Mouse (Mus musculus) embryonic facial prominence, embryonic 14.5 days (tissue): Measurements from ENCODE around the gene Rere. TPM values are rescaled to one million over a fixed set of nuclear protein-coding genes. Genes with fewer than 3 reads are reported as not detected.
A peak's percentile ranks its signal among the peaks of the same experiment; 100 is the strongest.

Experiments used
- ATAC-seq: fragments of 200-750 bp; cut with Nextera tagmentation; 2 replicates; pipeline ENCODE4 v1.8.0; 2017; ENCODE audit warnings: low read depth, moderate number of reproducible peaks, moderate TSS enrichment
- DNase-seq: peaks from one replicate; pipeline ENCODE4 v3.0.0-alpha.2; 2015; ENCODE audit warnings: low spot score
- H3K27ac ChIP-seq: fragments of 300-500 bp; sonication (generic); replicated peaks from 2 replicates; pipeline ENCODE4 v1.5.1; 2014; ENCODE audit warnings: low read depth, mild to moderate bottlenecking, low read length, moderate library complexity
- H3K27me3 ChIP-seq: fragments of 300-500 bp; sonication (generic); replicated peaks from 2 replicates; pipeline ENCODE4 v1.6.1; 2014; ENCODE audit warnings: low read length; ENCODE audit not compliant: control insufficient read depth, insufficient read depth
- H3K36me3 ChIP-seq: fragments of 300-500 bp; sonication (generic); 2 replicates; pipeline ENCODE4 v1.6.1; 2014; ENCODE audit warnings: low read length, mixed read lengths; ENCODE audit not compliant: control insufficient read depth, insufficient read depth
- H3K4me1 ChIP-seq: fragments of 300-500 bp; sonication (generic); 2 replicates; pipeline ENCODE4 v1.6.1; 2014; ENCODE audit warnings: antibody characterized with exemption, low read length; ENCODE audit not compliant: control insufficient read depth, insufficient read depth
- H3K4me2 ChIP-seq: fragments of 300-500 bp; sonication (generic); 2 replicates; pipeline ENCODE4 v1.6.1; 2014; ENCODE audit warnings: low read depth, mild to moderate bottlenecking, low read length, moderate library complexity, mixed read lengths
- H3K4me3 ChIP-seq: fragments of 300-500 bp; sonication (generic); 2 replicates; pipeline ENCODE4 v1.5.1; 2014; ENCODE audit warnings: low read depth, mild to moderate bottlenecking, low read length
- H3K9ac ChIP-seq: fragments of 300-500 bp; sonication (generic); 2 replicates; pipeline ENCODE4 v1.6.1; 2014; ENCODE audit warnings: low read depth, mild to moderate bottlenecking, low read length, moderate library complexity, mixed read lengths
- H3K9me3 ChIP-seq: fragments of 300-500 bp; sonication (generic); 2 replicates; pipeline ENCODE4 v1.6.1; 2016; ENCODE audit warnings: low read length; ENCODE audit not compliant: control insufficient read depth
- WGBS: fragments of 180-500 bp; shearing (Covaris S2); extraction: QIAGEN DNeasy Blood & Tissue Kit; methylation state at CpG from one replicate; pipeline ENCODE4 v1.1.7; 2014; 5-methylcytosine and 5-hydroxymethylcytosine counted together
- polyA plus RNA-seq: library from polyadenylated mRNA; unstranded; fragments of >200 nt; fragmentation: Nextera tagmentation; extraction: Ambion mirVana; gene quantifications from 2 replicates; pipeline ENCODE4 v1.2.1, GENCODE M21; 2014

Gene Rere
- polyA plus RNA-seq, 1 experiment from 2014 or later: 32.0 TPM

- H3K27ac ChIP-seq: peak overlapping the region; percentile 94
- no peaks in the 10 kb centered on the region for H3K27me3 ChIP-seq
- peak overlapping the region; percentile 62 for H3K4me3 ChIP-seq
- H3K4me2 ChIP-seq: peak overlapping the region; percentile 92
- peak; percentile 82 for ATAC-seq
- under 1% methylated on average over 24 of the region's 58 CpGs for WGBS
- H3K4me1 ChIP-seq: peaks cover 49% of the 10 kb centered on the region
- H3K9ac ChIP-seq: peak overlapping the region; percentile 87
- no peaks in the 10 kb centered on the region for H3K36me3 ChIP-seq
- peak; percentile 81 for DNase-seq
- no peaks in the 10 kb centered on the region for H3K9me3 ChIP-seq
These were observed 90.3 kb downstream of the Rere start for GRCm38 (mm10) chr4:150371580-150372380.

- ATAC-seq (no peak), DNase-seq (no peak)
- Histone ChIP-seq H3K36me3 (no peaks in the 10 kb centered on the region), H3K27ac (peak overlapping the region; percentile 94), H3K9ac (peak overlapping the region; percentile 87; the same call in 1 of the 2 replicates), H3K4me3 (peak overlapping the region; percentile 62), H3K4me1 (peaks cover 49% of the 10 kb centered on the region), H3K9me3 (no peaks in the 10 kb centered on the region), H3K27me3 (no peaks in the 10 kb centered on the region), H3K4me2 (peak overlapping the region; percentile 92)
- 1% methylated on average over 3 of the region's 3 CpGs for WGBS
These were observed 91.2 kb downstream of the Rere start for GRCm38 (mm10) chr4:150372631-150373041.

DNA sequence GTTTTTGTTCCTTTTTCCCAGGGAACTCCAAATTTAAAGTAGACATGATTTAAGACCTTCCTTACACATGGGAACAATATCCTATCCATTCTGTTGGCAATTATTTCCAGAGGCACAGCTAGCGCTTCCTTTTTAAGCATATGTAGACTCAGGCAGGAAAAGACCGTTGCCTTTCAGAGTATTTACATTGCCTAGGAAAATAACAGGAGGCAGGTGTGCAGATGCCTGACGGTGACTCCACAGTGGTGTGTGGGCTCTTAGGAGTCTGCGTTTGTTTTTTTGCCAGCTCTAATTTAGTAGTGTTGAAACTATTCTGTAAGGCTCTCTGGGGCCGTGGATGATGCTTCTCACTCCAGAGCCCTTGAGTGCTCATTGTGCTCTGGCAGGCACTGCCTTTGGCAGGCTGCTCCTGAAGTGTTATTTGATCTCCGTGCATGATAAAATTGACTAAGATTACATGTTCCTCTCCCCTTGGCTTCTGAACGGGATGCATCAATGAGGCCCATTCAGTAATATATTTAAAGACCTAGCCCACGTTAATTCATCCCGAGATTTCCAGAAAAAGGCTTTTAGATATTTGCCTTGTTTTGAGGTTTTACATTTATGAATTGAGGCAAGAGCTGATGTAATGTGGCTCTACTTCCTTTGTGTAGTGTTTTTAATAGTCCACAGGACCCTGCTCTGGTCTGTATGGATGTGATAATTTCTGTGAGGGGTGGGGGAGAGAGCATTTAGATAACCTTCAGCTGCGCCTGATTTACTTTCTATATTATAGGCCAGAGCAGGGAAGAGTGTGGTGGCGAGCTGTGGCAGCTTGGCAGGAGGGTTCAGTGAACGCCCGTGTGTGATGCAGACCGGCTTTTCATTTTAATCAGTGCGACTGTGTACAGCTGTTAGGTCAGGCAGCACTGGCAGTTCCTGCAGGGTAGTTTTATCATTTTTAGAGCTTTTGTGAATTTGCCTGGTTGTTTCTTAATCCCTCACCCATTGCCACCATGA, 92.0 kb downstream of the Rere start:
- 5% methylated on average over 15 of the region's 15 CpGs for WGBS
- H3K9ac ChIP-seq: peak overlapping the region; percentile 43; the same call in 1 of the 2 replicates
- H3K4me3 ChIP-seq: peak overlapping the region; percentile 62
- DNase-seq (peak; percentile 91), ATAC-seq (peak; percentile 77)
- no peaks in the 10 kb centered on the region for H3K27me3 ChIP-seq
- peaks cover 50% of the 10 kb centered on the region for H3K4me1 ChIP-seq
- H3K36me3 ChIP-seq: no peaks in the 10 kb centered on the region
- H3K9me3 ChIP-seq: no peaks in the 10 kb centered on the region
- H3K27ac ChIP-seq: peak overlapping the region; percentile 94
- peak overlapping the region; percentile 92 for H3K4me2 ChIP-seq

DNA sequence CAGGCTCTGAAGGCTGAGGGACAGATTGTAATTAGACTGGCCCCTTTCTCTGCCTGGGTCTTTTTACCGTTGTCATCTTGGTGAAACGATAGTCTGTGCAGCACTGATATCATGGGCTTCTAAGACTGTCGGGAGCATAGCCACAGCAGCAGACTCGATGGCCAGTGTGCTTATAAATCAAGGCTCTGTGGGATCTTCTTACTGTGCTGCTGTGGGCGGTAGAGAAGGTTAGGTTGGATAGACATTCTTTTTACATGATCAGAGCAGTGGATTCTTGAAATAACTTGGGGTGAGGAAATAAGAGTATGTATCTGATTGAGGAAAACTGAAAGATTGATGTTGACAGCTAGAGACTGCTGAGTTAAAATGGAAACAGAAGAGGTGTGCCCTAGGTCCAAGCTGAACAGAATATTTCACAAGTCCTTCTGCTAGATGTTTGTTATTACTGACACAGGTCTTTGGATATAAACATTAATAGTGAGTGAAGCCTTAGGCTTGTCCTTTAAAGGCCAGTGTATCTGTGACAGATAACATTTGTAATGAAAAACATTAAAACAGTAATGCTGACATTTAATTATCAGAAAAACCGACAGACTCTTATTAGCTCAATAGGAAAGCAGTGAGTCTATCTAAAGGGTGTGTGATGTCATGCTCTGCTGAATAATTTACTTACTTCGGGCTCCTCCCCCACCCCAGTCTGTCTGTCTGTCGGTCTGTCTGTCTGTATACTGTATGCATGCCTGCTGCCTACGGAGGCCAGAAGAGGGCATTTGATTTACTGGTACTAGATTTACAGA, 93.4 kb downstream of the Rere start:
- no peaks in the 10 kb centered on the region for H3K36me3 ChIP-seq
- H3K9me3 ChIP-seq: no peaks in the 10 kb centered on the region
- no peak overlapping the region for H3K4me3 ChIP-seq
- H3K4me1 ChIP-seq: peaks cover 47% of the 10 kb centered on the region
- DNase-seq (no peak), ATAC-seq (no peak)
- WGBS: 31% methylated on average over 9 of the region's 9 CpGs
- no peaks in the 10 kb centered on the region for H3K27me3 ChIP-seq
- H3K9ac ChIP-seq: peak overlapping the region; percentile 17; the same call in 1 of the 2 replicates
- H3K27ac ChIP-seq: peak overlapping the region; percentile 94; the same call in 1 of the 2 replicates
- H3K4me2 ChIP-seq: peak overlapping the region; percentile 92

GRCm38 (mm10) chr4:150375448-150375935, 94.0 kb downstream of the Rere start:
- Histone ChIP-seq H3K36me3 (no peaks in the 10 kb centered on the region), H3K4me1 (peaks cover 40% of the 10 kb centered on the region), H3K9ac (no peak overlapping the region), H3K27ac (no peak overlapping the region), H3K4me3 (no peak overlapping the region), H3K4me2 (no peak overlapping the region), H3K27me3 (no peaks in the 10 kb centered on the region), H3K9me3 (no peaks in the 10 kb centered on the region)
- 83% methylated on average over 1 of the region's 1 CpGs for WGBS
- no peak for ATAC-seq
- no peak for DNase-seq

DNA sequence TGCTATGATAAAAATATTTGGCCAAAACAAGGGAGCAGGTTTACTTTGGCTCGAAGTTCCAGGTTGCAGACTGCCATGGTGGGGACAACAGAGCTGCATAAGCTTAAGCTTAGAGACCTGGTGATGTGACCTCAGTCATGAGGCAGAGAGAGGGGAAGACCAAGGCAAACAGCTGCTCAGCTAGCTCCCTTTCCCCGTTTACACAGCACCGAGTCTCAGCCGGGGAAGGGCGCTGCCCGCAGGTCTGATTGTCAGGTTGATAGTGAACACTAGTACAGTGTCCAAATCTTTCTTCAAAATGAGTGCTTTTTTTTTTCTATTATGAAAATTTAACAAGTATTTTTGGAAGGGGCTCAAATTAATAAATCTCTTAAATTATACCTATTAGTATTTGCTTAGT, 97.9 kb downstream of the Rere start:
- Histone ChIP-seq H3K9ac (no peak overlapping the region), H3K4me3 (no peak overlapping the region), H3K27ac (no peak overlapping the region), H3K27me3 (no peaks in the 10 kb centered on the region), H3K36me3 (no peaks in the 10 kb centered on the region), H3K9me3 (no peaks in the 10 kb centered on the region), H3K4me2 (no peak overlapping the region), H3K4me1 (peaks cover 14% of the 10 kb centered on the region)
- no peak for ATAC-seq
- no peak for DNase-seq
- 78% methylated on average over 6 of the region's 6 CpGs for WGBS

GRCm38 (mm10) chr4:150379772-150380171, 98.3 kb downstream of the Rere start:
- no peak for DNase-seq
- WGBS: 70% methylated on average over 2 of the region's 2 CpGs
- Histone ChIP-seq H3K4me3 (no peak overlapping the region), H3K9me3 (no peaks in the 10 kb centered on the region), H3K4me2 (no peak overlapping the region), H3K27ac (no peak overlapping the region), H3K36me3 (no peaks in the 10 kb centered on the region), H3K27me3 (no peaks in the 10 kb centered on the region), H3K4me1 (peaks cover 10% of the 10 kb centered on the region; the same call in 1 of the 2 replicates), H3K9ac (no peak overlapping the region)
- no peak for ATAC-seq

GRCm38 (mm10) chr4:150380273-150380672, 98.8 kb downstream of the Rere start:
- peaks cover 5% of the 10 kb centered on the region; the same call in 1 of the 2 replicates for H3K4me1 ChIP-seq
- H3K4me2 ChIP-seq: no peak overlapping the region
- no peaks in the 10 kb centered on the region for H3K9me3 ChIP-seq
- no peak for DNase-seq
- H3K36me3 ChIP-seq: no peaks in the 10 kb centered on the region
- no peak overlapping the region for H3K27ac ChIP-seq
- ATAC-seq: no peak
- H3K27me3 ChIP-seq: no peaks in the 10 kb centered on the region
- 77% methylated on average over 5 of the region's 5 CpGs for WGBS
- H3K4me3 ChIP-seq: no peak overlapping the region
- no peak overlapping the region for H3K9ac ChIP-seq
